Mouse (Mus musculus) brain, embryonic 14.5 days (tissue): ENCODE results near the gene Pla2g2e. TPM values are rescaled to one million over a fixed set of nuclear protein-coding genes. Genes with fewer than 3 reads are reported as not detected.

ENCODE experiments used
- DNase-seq: peaks from one replicate; pipeline ENCODE4 v3.0.0-alpha.2; 2011; ENCODE audit warnings: low read depth
- CTCF ChIP-seq: fragments of 200-500 bp; IDR thresholded peaks from 2 replicates; pipeline ENCODE4 v1.5.1; 2012; ENCODE audit warnings: inconsistent platforms, mild to moderate bottlenecking, moderate library complexity, borderline replicate concordance; ENCODE audit not compliant: insufficient read depth, insufficient read length; ENCODE audit errors: extremely low read depth
- POLR2A ChIP-seq: fragments of 200-500 bp; IDR thresholded peaks from 2 replicates; pipeline ENCODE4 v1.6.1; 2012; ENCODE audit warnings: mild to moderate bottlenecking, inconsistent platforms, borderline replicate concordance; ENCODE audit not compliant: poor library complexity, insufficient read depth, insufficient read length, severe bottlenecking; ENCODE audit errors: extremely low read depth
- polyA plus RNA-seq: library from polyadenylated mRNA; depleted of rRNA; stranded (reverse); fragments of >200 nt; gene quantifications from 2 replicates; pipeline ENCODE4 v1.2.3, GENCODE M21; 2012

Pla2g2e gene
- polyA plus RNA-seq, 1 experiment = not detected

DNA sequence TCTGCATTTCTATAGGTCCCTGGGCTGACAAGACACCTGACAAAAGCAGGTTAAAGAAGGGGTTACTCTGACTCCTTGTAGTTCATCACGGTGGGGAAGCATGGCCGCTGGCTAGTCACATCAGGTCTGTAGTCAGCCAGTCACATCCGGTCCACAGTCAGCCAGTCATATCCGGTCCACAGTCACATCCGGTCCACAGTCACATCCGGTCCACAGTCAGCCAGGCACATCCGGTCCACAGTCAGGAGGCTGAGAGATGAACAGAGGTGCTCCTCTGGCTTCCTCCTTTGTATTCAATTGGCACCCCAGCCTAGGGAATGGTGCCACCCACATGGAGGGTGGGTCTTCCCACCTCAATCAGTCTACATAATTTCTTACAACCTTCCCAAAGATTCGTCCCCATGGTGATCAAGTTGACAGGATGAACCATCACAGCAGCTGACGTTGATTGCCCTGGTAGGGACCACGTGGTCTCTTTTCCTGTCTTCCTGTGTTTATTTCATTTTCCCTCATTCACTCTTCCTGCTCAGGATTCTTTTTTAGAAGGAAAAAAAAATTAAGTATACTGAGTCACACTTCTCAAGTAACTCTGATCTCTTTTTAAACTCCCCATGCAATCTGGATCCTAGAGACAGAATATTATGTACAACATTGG, 14.3 kb upstream of the Pla2g2e start, which contains the start of gene Pla2g5:
Pla2g5 (minus strand) TSS at position 139 of the 655 bp plus-strand sequence.
- DNase-seq = no peak
- no peak for TF ChIP-seq CTCF
- no peak for TF ChIP-seq POLR2A

DNA sequence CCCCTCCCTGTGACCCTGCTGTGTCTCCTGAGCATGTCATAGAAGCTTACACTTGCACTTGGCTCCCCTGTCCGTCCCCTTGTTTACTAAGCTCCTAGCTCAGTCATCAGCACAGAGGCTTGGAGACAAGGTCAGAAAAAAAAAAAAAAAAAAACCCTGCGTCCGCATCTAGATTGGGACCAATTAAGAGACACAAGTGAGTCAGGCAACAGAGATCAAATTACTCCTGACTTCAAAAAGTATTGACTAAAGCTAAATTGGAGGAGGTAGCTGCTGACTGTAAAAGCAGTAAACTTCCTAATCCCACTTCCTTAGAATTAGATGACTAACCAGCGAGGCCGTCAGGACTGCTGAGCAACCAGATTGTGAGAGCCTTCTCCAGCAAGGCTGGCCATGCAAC, 12.7 kb upstream of the Pla2g2e start:
- no peak for DNase-seq
- TF ChIP-seq POLR2A (no peak), CTCF (no peak)

DNA sequence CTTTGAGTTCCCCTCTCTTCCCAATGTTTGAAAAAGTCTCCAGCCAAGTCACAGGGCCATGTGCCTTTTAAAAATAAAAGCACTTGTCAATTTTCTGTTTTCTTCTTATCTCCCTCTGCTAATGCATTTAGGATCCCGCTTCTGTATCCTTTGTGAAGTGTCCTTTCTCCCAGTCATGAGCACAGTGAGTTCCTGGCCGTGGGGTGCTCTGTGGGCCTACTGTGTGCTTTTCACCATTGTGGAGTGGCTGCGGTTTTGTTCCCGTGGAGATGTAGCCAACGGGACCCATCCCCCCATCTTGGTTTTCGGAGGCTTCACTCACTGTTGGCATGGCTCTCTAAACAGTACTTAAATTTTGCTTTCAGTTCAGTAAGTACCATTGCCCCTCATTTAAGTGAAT, 11.8 kb upstream of the Pla2g2e start:
- no peak for TF ChIP-seq POLR2A
- TF ChIP-seq CTCF = no peak
- no peak for DNase-seq

DNA sequence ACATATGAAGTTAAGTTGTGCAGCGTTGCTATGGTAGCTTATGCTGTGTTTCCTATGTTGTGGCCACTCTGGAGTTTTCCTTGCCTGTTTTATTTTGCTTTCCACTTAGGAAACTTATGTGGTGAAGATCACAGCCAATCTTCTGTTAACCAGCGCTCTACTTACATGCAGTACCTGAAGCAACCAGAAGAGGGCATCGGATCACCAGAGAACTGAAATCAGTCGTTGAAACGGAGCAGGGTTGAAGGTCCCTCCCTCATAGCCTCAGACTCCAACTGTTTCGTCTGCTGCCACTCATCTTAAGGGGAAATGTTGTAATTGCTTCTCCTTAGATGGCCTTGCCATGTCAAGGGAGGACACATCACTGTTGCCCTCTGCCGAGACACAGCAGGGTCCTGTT, 11.3 kb upstream of the Pla2g2e start:
- TF ChIP-seq POLR2A (no peak), CTCF (peak; percentile 83)

DNA sequence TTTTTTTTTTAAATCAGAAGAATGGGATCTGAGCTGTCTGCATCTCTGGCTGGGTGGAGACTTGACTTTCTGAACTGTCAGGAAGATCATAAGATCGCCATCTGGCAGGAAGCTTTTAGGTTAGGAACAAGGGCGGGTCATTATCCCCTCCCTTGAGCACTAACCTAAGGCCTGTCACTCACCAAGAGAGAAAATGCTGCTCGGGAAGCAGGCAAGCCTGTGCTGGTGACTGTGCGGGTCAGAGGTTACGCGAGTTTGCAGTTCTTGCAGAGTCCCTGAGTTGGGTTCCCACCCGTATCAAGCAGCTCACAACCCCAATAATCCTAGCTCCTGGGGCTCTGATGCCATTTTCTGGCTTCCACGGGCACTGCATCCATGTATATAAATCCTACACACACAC, 9.1 kb upstream of the Pla2g2e start:
- DNase-seq = no peak
- TF ChIP-seq CTCF = no peak
- no peak for TF ChIP-seq POLR2A

More for the DNA sequence above, 11.3 kb upstream of the Pla2g2e start:
- DNase-seq = peak; percentile 80

DNA sequence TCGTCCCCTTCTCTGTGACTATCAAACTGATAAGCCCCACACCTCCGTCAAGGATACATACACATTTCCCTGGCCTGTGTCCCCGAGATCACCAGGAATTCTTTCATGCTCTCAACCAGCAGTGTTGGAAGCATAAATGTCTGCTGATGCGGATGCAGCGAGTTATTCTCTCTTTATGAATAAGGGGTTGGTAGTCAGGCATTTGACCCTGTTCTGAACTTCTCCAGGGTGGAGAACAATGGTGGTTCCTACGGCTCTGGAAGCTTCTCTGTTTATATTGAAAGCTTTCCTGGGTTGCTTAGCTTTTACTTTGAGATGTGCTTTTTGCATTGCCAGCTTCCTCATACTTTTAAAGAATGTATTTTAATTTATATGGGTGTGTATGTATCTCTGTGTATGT, 3.9 kb upstream of the Pla2g2e start, which contains the start of gene Gm13030:
Gm13030 (minus strand) TSS at position 101 of the 400 bp plus-strand sequence.
- no peak for DNase-seq
- TF ChIP-seq POLR2A (no peak), CTCF (no peak)

DNA sequence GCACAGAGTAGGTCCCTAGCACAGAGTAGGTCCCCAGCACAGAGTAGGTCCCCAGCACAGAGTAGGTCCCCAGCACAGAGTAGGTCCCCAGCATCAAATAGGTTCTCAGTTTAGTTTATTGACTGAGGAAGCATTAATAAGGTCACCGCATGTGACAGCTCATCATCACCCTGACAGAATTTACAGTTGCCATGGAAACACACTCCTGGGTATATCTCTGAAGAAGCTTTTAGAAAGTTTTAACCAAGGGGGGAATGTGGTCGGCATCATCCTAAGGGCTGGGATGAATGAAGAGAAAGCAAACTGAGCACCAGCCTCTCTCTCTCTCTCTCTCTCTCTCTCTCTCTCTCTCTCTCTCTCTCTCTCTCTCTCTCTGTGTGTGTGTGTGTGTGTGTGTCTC, 2.5 kb upstream of the Pla2g2e start:
- peak; percentile 39 for DNase-seq

DNA sequence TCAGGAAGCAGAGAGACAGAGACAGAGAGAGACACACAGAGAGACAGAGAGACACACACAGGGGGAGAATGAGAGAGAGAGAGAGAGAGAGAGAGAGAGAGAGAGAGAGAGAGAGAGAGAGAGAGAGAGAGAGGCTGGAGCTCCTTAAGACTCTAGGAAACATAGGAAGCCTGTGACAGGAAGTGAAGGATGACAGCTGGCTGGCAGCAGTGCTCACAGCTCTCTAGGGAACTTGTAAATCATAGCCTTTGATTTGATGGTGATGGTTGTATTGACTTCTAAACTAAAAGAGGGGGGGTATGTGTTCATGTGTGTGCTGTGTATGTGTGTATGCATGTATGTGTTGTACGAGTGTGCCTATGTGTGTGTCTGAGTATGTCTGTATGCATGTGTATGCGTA, 1.8 kb upstream of the Pla2g2e start:
- no peak for DNase-seq
- TF ChIP-seq CTCF = no peak
- TF ChIP-seq POLR2A = no peak

DNA sequence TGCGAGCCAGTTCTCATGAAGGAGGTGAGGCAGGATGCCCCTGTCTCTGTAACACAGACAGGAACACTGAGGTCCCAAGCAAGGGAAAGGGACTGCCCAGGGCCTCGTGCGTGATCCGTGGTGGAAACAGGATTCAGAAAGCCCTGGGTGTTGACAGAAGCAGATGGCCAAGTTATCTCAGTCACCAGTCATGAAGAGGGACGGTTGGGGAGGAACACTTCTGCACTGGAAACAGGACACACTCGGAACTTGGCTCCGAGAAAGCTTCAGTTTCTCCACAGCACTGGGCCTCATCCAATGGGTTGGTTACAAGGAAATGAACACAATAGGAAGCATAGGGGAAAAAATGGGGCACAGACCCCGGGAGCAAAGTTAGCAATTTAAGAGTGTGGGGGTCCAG, 1.0 kb downstream of the Pla2g2e start:
- no peak for DNase-seq
- TF ChIP-seq POLR2A (no peak), CTCF (no peak)

DNA sequence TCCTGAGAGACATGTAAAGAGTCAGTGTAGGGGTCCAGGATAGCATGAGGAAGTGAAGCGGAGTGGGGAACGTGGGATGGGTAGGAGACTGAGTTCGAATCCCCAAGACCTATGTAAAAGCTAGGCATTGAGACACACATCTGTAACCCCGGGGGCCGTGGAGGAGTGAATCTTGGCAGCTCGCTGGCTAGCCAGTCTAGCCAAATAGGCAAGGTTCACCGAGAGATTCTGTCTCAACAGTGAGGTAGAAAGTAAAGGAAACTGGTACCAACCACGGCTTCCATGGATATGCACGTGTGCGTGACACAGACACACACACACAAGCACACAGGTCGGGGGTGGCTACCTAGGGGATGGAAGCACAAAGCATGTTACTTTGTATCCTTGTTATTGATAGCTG, 2.1 kb downstream of the Pla2g2e start:
- DNase-seq = no peak
- TF ChIP-seq POLR2A (no peak), CTCF (no peak)

DNA sequence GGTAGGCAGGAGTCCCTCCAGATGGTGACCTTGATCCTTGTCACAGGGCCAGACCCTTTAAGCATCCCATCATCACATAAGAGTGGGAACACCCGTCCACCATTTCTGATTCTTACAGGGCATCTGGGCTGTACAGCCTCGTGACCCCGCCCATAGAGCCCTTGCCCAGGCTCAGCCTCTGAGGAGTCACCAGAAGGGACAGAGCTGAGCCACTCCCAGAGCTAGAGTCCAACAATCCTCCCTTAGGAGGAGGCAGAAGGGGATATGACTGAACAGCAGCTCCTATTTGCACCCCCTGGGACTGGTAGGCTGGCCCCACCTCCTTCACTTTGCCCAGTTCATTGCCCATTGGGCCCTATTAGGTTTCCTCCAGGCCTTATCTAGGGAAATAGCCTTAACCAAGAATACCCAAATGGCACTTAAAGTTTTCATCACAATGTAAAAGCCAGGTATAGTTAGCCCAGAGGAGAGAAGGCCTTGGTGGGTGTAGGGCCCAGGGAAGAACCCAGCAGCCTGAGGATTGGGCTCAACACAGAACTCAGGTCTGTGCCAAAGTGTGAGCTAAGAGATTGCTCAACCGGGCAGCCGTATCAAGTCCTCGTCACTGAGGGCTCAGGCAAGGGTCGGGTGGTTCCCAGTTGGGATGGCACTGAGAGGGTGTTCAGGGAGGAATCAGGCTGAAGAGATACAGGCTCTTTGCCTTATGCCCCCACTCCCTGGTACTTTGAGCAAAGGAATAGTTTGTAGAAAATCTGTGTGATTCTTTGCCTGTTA, 3.3 kb downstream of the Pla2g2e start:
- no peak for TF ChIP-seq POLR2A
- TF ChIP-seq CTCF = no peak

DNA sequence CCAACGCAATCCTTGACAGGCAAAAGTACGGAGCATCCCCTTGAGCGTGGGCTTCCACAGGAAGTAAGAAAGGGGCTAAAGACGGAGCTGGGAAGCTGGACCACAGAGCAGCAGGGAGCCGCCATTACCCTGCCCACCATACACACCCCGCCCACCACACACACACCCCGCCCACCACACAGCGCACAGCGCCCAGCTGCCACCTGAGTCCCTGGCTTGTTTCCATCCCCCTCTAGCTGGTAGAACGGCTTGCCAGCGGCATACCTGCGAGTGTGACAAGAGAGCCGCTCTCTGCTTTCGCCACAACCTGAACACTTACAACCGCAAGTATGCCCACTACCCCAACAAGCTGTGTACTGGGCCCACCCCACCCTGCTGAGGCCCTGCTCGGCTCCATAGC, 4.4 kb downstream of the Pla2g2e start:
- TF ChIP-seq CTCF (no peak), POLR2A (no peak)

More for the DNA sequence above, 3.3 kb downstream of the Pla2g2e start:
- no peak for DNase-seq

DNA sequence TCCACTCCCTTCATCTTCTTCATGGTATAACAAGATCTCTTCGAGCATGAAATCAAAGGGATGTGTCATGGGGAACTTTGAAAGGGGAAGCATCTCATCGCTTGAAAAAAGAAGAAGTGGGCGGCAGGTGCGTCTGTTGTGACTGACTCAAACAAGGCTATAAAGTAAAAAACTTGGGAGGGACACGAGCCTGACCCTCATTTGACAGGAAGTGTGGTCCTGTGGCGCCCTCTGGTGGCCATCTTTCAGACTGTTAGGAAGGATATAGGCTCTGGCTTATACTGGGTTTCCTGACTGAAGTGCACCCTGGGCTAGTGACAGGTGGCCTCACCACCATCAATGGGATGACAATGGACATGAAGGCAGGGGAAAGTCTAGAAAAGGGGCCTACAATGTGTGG, 6.5 kb downstream of the Pla2g2e start:
- peak; percentile 82 for DNase-seq
- TF ChIP-seq POLR2A (no peak), CTCF (peak; percentile 85)

More for the DNA sequence above, 4.4 kb downstream of the Pla2g2e start:
- peak; percentile 45 for DNase-seq

DNA sequence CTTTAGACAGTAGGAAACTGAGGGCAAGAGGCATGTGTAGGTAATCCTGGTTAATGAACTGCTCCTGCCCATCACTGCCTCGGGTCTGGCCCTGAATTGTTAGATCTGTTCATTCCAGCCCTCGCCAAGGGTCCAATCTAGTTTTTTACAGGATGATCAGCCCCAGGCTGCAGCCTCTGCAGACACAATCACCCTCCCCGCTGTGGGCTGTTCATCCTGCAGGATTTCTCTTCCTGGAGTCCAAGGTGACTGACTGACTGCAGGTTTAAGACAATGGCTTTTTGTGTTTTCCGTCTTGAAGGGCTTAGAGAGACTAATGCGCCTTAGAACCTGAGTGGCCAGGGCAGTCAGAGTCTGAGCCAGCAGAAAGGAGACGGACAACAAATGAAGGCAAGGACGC, 11.4 kb downstream of the Pla2g2e start:
- no peak for TF ChIP-seq CTCF
- TF ChIP-seq POLR2A = no peak
- DNase-seq = no peak
